In the genomic region with DNA sequence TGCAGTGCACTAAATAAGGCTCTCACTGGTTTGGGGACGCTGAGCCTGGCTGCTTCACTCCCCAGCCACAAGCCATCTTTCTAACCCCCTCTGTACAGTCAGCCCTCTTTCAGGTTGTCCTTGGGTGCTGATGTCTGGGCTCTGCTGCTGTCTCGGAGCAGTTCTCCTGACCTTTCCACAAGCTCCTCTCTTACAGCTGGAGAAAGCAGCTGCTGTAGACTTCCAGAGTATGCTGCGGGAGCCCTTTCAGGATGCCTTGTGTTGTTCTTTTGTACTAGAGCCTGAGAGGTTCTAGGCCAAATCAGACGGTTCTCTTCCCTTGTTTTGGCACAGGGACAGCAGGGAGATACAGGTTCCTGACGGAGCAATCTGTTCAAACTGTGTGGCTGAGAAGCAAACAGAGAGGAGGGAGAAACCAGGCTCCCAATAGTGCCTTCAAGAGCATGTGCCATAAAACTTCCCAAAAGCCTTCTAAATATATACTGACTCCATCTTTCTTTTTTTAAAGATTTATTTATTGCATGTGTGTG, we compare ENCODE assay signal across 18 mouse cellular contexts.
A peak's percentile ranks its signal among the peaks of the same experiment; 100 is the strongest.
DNase-seq lines count a peak whose midpoint lies in the region; ATAC-seq lines count a peak whose summit lies in the region.
"Had no signal": no experiment of that assay in that cellular context is flagged by ENCODE, and none has a peak within 500 bp of the region (broad histone marks: within the 10 kb centered on the region; RNA-seq: fewer than 3 reads in every experiment).

No protein-coding gene starts in this region.

- peak; percentile 80 for ATAC-seq in cerebellum, adult (ENCODE audit: insufficient number of reproducible peaks, low FRiP score, low TSS enrichment)
- ATAC-seq: activated CD4-positive, CD25-positive, alpha-beta regulatory T cell, adult 4 months; forebrain, embryonic 14.5 days; inflammation-experienced regulatory T-cells, adult 6 months had no signal

- no peak for DNase-seq in cerebellum, postnatal 4 days (ENCODE audit: low spot score in 2 of 2)
- DNase-seq in adrenal gland, postnatal 10 days = peak; percentile 8
- DNase-seq in cerebellum, adult 11-12 months = peak; percentile 64
- DNase-seq in cerebellum, postnatal 14 days = peak; percentile 58 to 72
- DNase-seq in heart, adult 9 months (ENCODE audit: low spot score in 2 of 2) = no peak
- no peak for DNase-seq in layer of hippocampus, adult 8-10 months (ENCODE audit: low spot score in 2 of 2)
- DNase-seq in spleen, postnatal 14 days (ENCODE audit: low spot score in 2 of 2) = no peak
- DNase-seq: heart, postnatal 10 days; kidney, adult 8-10 months; kidney, postnatal 14 days; liver, embryonic 13.5 days; lung, embryonic 14.5 days; lung, postnatal 36 days; spleen, adult 18-20 months had no signal

Comparison
In these comparisons a context has a peak if more than half of its experiments do, and no peak if none do; other contexts are left out.
1. DNase-seq: peak in adrenal gland, postnatal 10 days (single experiment), cerebellum, adult 11-12 months (single experiment) and cerebellum, postnatal 14 days (2 of 2); none in cerebellum, postnatal 4 days (0 of 2), heart, adult 9 months (0 of 2), layer of hippocampus, adult 8-10 months (0 of 2) and spleen, postnatal 14 days (0 of 2).